Mouse (Mus musculus) midbrain, embryonic 13.5 days (tissue): ENCODE data around the gene Clta. TPM values are rescaled to one million over a fixed set of nuclear protein-coding genes. Genes with fewer than 3 reads are reported as not detected.

Experiments
- ATAC-seq: fragments of 200-750 bp; cut with Nextera tagmentation; 2 replicates; pipeline ENCODE4 v1.8.0; 2017; ENCODE audit warnings: mild to moderate bottlenecking, moderate TSS enrichment, moderate library complexity
- H3K27ac ChIP-seq: fragments of 300-500 bp; sonication (generic); 2 replicates; pipeline ENCODE4 v1.5.1; 2015; ENCODE audit warnings: inconsistent platforms, mild to moderate bottlenecking, moderate library complexity
- H3K27me3 ChIP-seq: fragments of 300-500 bp; sonication (generic); 2 replicates; pipeline ENCODE4 v1.6.1; 2015; ENCODE audit warnings: mild to moderate bottlenecking, inconsistent platforms
- H3K36me3 ChIP-seq: fragments of 300-500 bp; sonication (generic); 2 replicates; pipeline ENCODE4 v1.6.1; 2015; ENCODE audit warnings: mild to moderate bottlenecking, inconsistent platforms
- H3K4me1 ChIP-seq: fragments of 300-500 bp; sonication (generic); replicated peaks from 2 replicates; pipeline ENCODE4 v1.6.1; 2015; ENCODE audit warnings: inconsistent platforms
- H3K4me2 ChIP-seq: fragments of 300-500 bp; sonication (generic); replicated peaks from 2 replicates; pipeline ENCODE4 v1.6.1; 2015; ENCODE audit warnings: moderate library complexity, mild to moderate bottlenecking, inconsistent platforms
- H3K4me3 ChIP-seq: fragments of 300-500 bp; sonication (generic); replicated peaks from 2 replicates; pipeline ENCODE4 v1.5.1; 2015; ENCODE audit warnings: mild to moderate bottlenecking, inconsistent platforms
- H3K9ac ChIP-seq: fragments of 300-500 bp; sonication (generic); replicated peaks from 2 replicates; pipeline ENCODE4 v1.6.1; 2015; ENCODE audit warnings: mild to moderate bottlenecking, inconsistent platforms
- H3K9me3 ChIP-seq: fragments of 300-500 bp; sonication (generic); 2 replicates; pipeline ENCODE4 v1.6.1; 2016; ENCODE audit warnings: mild to moderate bottlenecking, inconsistent platforms
- WGBS: fragments of 180-500 bp; shearing (Covaris S2); methylation state at CpG from one replicate; pipeline ENCODE4 v1.1.7; 2015; 5-methylcytosine and 5-hydroxymethylcytosine counted together
- polyA plus RNA-seq: library from polyadenylated mRNA; unstranded; fragments of >200 nt; fragmentation: Nextera tagmentation; extraction: Ambion mirVana; gene quantifications from 2 replicates; pipeline ENCODE4 v1.2.1, GENCODE M21; 2015

The Clta gene
- polyA plus RNA-seq, 1 experiment from 2014 or later: 275 TPM

- H3K4me2 ChIP-seq: no peak overlapping the region
- 84% methylated on average over 20 of the region's 20 CpGs for whole genome bisulfite sequencing
- H3K4me1 ChIP-seq: peaks cover 31% of the 10 kb centered on the region
- no peak for ATAC-seq
- H3K9ac ChIP-seq: no peak overlapping the region
- H3K4me3 ChIP-seq: no peak overlapping the region
- no peaks in the 10 kb centered on the region for H3K9me3 ChIP-seq
- H3K27me3 ChIP-seq: no peaks in the 10 kb centered on the region; the same call in 1 of the 2 replicates
- no peak overlapping the region for H3K27ac ChIP-seq
- no peaks in the 10 kb centered on the region for H3K36me3 ChIP-seq
Observed at GRCm38 (mm10) chr4:43970393-43971330, 33.6 kb upstream of the Clta start.

- Histone ChIP-seq H3K4me1 (peaks cover 31% of the 10 kb centered on the region), H3K9ac (no peak overlapping the region), H3K4me3 (no peak overlapping the region), H3K27me3 (peaks cover 8% of the 10 kb centered on the region), H3K9me3 (no peaks in the 10 kb centered on the region), H3K36me3 (no peaks in the 10 kb centered on the region), H3K27ac (no peak overlapping the region), H3K4me2 (no peak overlapping the region)
- 0 out of 2 replicates have a peak, but pooled peaks have one; percentile 7 for ATAC-seq
- 65% methylated on average over 9 of the region's 9 CpGs for WGBS
Observed at GRCm38 (mm10) chr4:43971541-43972136, 32.6 kb upstream of the Clta start.

- no peaks in the 10 kb centered on the region for H3K36me3 ChIP-seq
- peak; percentile 64 for ATAC-seq
- 3% methylated on average over 7 of the region's 8 CpGs for WGBS
- no peak overlapping the region for H3K27ac ChIP-seq
- H3K4me2 ChIP-seq: no peak overlapping the region
- H3K27me3 ChIP-seq: peaks cover 12% of the 10 kb centered on the region
- no peak overlapping the region for H3K4me3 ChIP-seq
- H3K9ac ChIP-seq: no peak overlapping the region
- H3K4me1 ChIP-seq: peaks cover 31% of the 10 kb centered on the region
- H3K9me3 ChIP-seq: no peaks in the 10 kb centered on the region
Observed at GRCm38 (mm10) chr4:43972137-43972591, 32.1 kb upstream of the Clta start.

- Histone ChIP-seq H3K36me3 (no peaks in the 10 kb centered on the region), H3K4me2 (no peak overlapping the region), H3K4me3 (no peak overlapping the region), H3K27ac (no peak overlapping the region), H3K9ac (no peak overlapping the region), H3K27me3 (peaks cover 18% of the 10 kb centered on the region), H3K9me3 (no peaks in the 10 kb centered on the region), H3K4me1 (peaks cover 32% of the 10 kb centered on the region)
- no peak for ATAC-seq
- WGBS: 25% methylated on average over 4 of the region's 4 CpGs
Observed at GRCm38 (mm10) chr4:43973526-43973981, 30.7 kb upstream of the Clta start.

- WGBS: 82% methylated on average over 10 of the region's 10 CpGs
- H3K4me1 ChIP-seq: peaks cover 31% of the 10 kb centered on the region
- no peaks in the 10 kb centered on the region for H3K9me3 ChIP-seq
- no peak overlapping the region for H3K27ac ChIP-seq
- no peak overlapping the region for H3K4me2 ChIP-seq
- no peaks in the 10 kb centered on the region for H3K36me3 ChIP-seq
- no peak overlapping the region for H3K4me3 ChIP-seq
- H3K9ac ChIP-seq: no peak overlapping the region
- peaks cover 22% of the 10 kb centered on the region for H3K27me3 ChIP-seq
- ATAC-seq: no peak
Observed at GRCm38 (mm10) chr4:43974914-43975616, 29.2 kb upstream of the Clta start.

- Histone ChIP-seq H3K4me2 (no peak overlapping the region), H3K4me1 (peaks cover 31% of the 10 kb centered on the region), H3K36me3 (no peaks in the 10 kb centered on the region), H3K9ac (no peak overlapping the region), H3K4me3 (no peak overlapping the region), H3K27ac (no peak overlapping the region), H3K9me3 (no peaks in the 10 kb centered on the region), H3K27me3 (peaks cover 33% of the 10 kb centered on the region)
- 81% methylated on average over 6 of the region's 6 CpGs for WGBS
- no peak for ATAC-seq
Observed at GRCm38 (mm10) chr4:43976223-43976740, 28.0 kb upstream of the Clta start.

- WGBS: 11% methylated on average over 17 of the region's 17 CpGs
- Histone ChIP-seq H3K4me3 (no peak overlapping the region), H3K27me3 (peaks cover 49% of the 10 kb centered on the region), H3K27ac (peak overlapping the region; percentile 26; the same call in 1 of the 2 replicates), H3K36me3 (no peaks in the 10 kb centered on the region), H3K9ac (0 out of 2 replicates have a peak overlapping the region, but pooled peaks have one; percentile 10), H3K9me3 (no peaks in the 10 kb centered on the region), H3K4me2 (no peak overlapping the region), H3K4me1 (peaks cover 21% of the 10 kb centered on the region)
- ATAC-seq: peak; percentile 60
Observed at GRCm38 (mm10) chr4:43978521-43979443, 25.5 kb upstream of the Clta start.

- Histone ChIP-seq H3K4me3 (no peak overlapping the region), H3K9me3 (no peaks in the 10 kb centered on the region), H3K27me3 (peaks cover 58% of the 10 kb centered on the region), H3K27ac (no peak overlapping the region), H3K9ac (no peak overlapping the region), H3K36me3 (no peaks in the 10 kb centered on the region), H3K4me2 (no peak overlapping the region), H3K4me1 (peaks cover 20% of the 10 kb centered on the region)
- WGBS: 73% methylated on average over 3 of the region's 3 CpGs
- ATAC-seq: no peak
Observed at GRCm38 (mm10) chr4:43979746-43980145, 24.5 kb upstream of the Clta start.

- Histone ChIP-seq H3K27ac (no peak overlapping the region), H3K4me3 (no peak overlapping the region), H3K27me3 (peaks cover 59% of the 10 kb centered on the region), H3K9ac (no peak overlapping the region), H3K9me3 (no peaks in the 10 kb centered on the region), H3K4me2 (no peak overlapping the region), H3K4me1 (peaks cover 20% of the 10 kb centered on the region), H3K36me3 (no peaks in the 10 kb centered on the region)
- WGBS: 88% methylated on average over 4 of the region's 4 CpGs
- ATAC-seq: no peak
Observed at GRCm38 (mm10) chr4:43980236-43980635, 24.0 kb upstream of the Clta start.

GRCm38 (mm10) chr4:43980846-43981245 lies 23.4 kb upstream of the Clta start:
- Histone ChIP-seq H3K27ac (no peak overlapping the region), H3K9me3 (no peaks in the 10 kb centered on the region), H3K4me2 (no peak overlapping the region), H3K4me3 (no peak overlapping the region), H3K4me1 (peaks cover 20% of the 10 kb centered on the region), H3K27me3 (peaks cover 64% of the 10 kb centered on the region), H3K9ac (no peak overlapping the region), H3K36me3 (no peaks in the 10 kb centered on the region)
- WGBS: 97% methylated on average over 6 of the region's 6 CpGs
- no peak for ATAC-seq

- peaks cover 60% of the 10 kb centered on the region for H3K27me3 ChIP-seq
- ATAC-seq: no peak
- no peak overlapping the region for H3K4me2 ChIP-seq
- 90% methylated on average over 7 of the region's 7 CpGs for WGBS
- peaks cover 20% of the 10 kb centered on the region for H3K4me1 ChIP-seq
- no peaks in the 10 kb centered on the region for H3K36me3 ChIP-seq
- no peaks in the 10 kb centered on the region for H3K9me3 ChIP-seq
- no peak overlapping the region for H3K4me3 ChIP-seq
- no peak overlapping the region for H3K27ac ChIP-seq
- no peak overlapping the region for H3K9ac ChIP-seq
Observed at GRCm38 (mm10) chr4:43981251-43981650, 23.0 kb upstream of the Clta start.
